Mouse (Mus musculus) cerebellum, postnatal 10 days (tissue): ENCODE measurements around the gene Irs1.
A peak's percentile ranks its signal among the peaks of the same experiment; 100 is the strongest.

Experiments used
- DNase-seq, 2 experiments: peaks; one replicate each; pipeline ENCODE4 v3.0.0; 2021; ENCODE audit warnings: mixed read lengths in 2 of 2

The Irs1 gene

DNA sequence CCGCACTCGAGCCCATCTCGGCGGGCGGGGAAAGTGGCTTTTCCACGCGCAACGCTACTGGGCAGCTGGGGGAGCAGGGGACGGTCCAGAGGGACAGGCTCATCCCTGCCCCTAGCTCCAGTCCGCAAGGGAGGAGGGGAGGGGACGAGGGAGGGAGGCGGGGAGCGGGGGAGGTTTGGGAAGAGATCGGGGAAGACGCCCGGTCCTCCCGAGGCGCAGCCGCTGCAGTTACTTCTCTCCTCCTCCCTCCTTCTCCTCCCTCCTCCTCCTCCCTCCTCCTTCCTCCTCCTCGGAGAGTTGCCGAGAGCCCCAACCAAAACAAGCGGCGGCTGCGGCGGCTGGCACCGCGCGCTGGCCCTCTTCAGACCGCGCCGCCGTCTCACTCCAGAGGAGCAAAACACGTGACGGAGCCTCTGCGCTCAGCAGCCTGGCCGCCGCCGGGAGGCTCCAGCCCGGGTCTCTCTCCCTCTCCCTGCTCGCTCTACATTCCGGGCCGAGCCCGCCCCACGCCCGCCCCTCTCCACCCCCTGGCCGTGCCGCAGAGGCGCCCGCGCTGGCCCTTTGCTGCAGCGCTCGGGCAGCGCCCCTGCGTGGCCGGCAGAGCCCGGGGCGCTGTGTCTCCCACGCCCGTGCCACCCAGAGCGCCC, at the start of gene Irs1:
Irs1 (minus strand) TSS at position 266 of the 647 bp plus-strand sequence.
- peak; percentile 86 to 90 for DNase-seq

DNA sequence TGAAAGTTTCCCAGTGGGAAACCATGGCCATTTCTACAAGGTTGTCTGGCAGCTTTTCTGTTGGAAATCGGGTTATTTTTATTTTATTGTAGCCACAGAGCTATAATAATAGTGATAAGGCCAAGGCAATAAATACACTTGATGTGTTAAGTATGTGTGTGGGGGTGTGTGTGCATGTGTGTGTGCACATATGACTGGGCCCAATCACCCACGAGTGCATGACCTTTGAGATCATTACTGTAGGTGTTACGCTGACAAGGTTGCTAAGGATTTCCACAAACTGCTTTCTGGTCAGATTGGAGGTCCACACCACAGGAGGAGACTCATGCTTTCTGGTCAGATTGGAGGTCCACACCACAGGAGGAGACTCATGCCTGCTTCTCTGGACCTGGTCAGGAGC, 43.3 kb upstream of the Irs1 start:
- no peak for DNase-seq

DNA sequence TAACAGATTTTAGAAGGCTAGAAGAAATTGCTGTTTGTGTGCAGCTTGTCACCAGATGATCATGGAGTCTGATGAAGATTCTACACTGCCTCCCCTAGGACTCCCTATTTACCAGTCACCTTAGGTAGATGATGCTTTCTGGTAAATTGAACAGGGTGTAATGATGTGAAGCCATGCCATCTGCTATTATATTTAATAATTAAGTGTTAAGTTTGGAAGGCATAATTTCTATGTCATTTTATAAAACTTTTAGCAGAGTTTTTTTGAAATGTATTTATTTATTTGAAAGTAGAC, 38.7 kb upstream of the Irs1 start:
- no peak for DNase-seq

DNA sequence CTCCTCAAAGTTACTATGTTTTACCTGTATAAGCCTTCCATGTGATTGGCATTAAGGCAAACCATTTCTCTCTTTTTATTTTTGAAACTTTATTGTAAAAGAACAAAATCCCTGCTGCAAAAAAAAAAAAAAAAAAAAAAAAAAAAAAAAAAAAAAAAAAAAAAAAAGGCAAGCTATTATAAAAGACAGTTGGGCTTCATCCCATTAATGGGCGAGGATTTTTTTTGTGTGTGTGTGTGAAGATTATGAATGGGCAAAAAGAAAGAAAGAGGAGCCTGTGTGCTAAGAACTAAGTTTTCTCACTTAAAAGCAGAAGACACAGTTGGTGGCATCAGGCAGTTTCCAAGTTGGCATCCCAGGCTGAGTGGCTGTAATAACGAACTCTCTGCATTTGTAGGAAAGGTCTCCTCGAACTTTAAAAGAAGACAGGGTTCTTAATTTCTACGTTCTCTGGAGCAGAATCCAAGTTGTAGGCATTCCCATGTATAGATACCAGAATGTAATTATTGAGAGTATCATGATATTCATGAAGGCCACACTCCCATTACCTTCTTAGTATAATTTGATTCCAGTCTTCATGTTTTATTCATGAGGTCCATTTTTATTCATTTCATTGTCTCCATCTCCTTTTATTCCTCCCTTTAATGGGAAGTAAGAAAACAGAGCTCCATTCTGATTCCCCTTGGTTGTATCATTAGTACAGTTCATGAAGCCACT, 38.2 kb upstream of the Irs1 start:
- peak in 1 of 2 experiments; percentile 18 for DNase-seq

DNA sequence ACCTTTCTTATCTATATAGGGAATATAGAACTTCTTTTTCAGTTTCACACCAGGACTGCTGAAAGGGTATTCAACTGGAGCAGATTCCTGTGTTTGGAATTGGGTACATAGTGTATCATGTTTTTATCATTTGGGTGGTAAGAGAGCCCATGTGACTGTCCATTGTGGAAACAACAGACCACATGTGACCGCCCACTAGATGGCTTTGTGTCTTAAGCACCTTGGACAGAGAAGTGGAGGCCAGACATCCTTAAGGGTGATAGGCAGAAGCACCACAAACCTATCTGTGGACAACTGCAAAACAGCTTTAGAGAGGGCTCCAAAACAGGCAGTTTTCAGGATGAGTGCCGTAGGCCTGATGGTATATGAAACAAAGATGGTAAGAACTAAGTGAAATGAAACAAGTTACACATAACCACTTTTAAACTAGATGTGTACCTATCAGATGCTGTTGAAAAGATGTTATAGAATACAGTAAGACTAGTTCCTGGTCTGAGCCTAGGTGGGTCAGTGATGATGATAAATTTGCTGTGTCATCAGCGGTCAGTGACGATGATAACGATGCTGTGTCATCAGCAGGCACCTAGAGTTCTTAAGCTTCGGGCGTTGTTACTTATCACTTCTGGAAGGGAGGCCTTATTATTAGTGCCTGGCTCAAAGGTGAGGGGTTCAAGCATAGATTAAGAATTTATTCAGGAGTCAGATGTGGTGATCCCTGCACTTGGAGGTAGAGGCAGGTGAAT, 37.0 kb upstream of the Irs1 start:
- DNase-seq = no peak

DNA sequence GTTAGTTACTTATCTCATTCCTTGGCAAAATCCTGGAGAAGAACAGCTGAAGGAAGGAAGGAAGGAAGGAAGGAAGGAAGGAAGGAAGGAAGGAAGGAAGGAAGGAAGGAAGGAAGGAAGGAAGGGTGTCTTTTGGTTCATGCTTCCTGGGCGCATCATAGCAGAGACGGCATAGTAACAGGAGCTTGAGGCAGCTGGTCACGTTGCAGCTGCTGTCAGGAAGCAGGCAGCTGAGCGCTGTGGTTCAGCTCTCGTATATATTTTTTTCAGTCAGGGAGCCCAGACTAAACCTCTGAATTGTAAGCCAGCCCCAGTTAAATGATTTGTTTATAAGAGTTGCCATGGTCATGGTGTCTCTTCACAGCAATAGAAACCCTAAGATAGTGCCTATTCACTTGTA, 34.9 kb upstream of the Irs1 start:
- no peak for DNase-seq

DNA sequence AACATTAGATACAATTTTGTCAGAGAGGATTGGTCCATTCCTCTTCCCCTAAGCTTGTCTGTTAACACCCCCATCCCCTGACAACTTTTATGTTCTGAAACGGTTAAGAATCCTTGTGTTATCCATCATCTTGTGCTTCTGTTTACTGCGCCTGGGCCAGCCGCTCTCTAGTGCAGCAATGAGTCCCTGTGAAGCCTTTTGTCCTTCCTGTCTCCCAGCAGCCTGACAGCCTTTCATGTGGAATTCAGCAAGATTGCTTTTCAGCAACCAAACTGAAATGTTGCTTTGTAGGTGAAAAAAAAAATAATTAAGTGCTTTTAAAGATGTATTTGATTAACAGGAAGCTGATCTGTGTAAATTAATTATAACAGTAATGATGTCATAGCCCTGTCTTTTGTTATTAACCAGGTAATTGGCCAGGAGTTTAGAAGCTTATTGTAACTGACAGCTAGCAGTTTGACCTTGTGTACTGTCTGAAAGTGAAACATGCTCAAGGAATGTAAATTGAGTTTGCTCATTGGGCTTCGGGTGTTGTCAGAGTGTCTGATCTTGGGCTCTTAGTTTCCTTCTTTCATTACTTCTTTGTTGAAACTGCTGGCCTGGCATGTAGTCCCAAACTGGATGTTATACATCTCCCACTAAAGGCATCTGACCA, 33.0 kb upstream of the Irs1 start:
- DNase-seq = no peak

DNA sequence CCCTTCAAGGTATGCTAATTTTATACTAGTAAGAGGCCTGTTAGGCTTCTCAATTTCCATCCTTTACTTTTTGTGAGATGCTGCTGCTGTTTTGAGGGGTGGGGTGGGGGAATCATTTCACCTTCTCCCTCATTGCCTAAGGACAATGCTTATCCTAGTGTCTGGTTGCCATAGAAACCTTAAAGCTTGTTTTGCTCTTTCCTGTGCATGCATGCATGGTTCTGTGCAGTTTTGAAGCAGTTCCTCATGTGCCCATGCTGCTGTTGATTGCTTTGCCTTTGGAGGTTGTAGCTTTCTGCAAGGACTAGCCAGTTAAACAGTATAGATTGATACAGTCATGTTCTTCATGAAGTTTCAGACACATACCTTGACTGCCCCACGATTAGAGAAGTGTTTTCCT, 30.2 kb upstream of the Irs1 start:
- DNase-seq = no peak

DNA sequence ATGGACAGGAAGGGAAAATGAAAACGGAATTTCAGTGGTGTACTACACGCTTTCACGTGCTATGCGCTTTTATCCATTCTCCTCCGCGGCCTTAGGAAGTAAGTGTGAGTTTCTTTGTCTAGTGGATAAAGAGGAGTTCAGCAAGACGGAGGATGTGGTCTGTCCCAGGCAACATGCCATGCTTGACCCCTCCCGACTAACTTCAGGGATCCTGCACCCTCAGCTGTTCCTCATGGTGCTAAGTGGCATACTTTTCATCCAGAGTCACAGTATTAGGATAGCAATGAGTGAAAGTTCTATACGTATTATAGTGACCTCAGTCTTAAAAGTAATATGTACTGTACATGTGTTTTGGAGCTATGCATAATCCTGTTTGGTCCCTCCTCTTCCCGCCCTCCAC, 29.6 kb upstream of the Irs1 start:
- peak; percentile 26 to 35 for DNase-seq

DNA sequence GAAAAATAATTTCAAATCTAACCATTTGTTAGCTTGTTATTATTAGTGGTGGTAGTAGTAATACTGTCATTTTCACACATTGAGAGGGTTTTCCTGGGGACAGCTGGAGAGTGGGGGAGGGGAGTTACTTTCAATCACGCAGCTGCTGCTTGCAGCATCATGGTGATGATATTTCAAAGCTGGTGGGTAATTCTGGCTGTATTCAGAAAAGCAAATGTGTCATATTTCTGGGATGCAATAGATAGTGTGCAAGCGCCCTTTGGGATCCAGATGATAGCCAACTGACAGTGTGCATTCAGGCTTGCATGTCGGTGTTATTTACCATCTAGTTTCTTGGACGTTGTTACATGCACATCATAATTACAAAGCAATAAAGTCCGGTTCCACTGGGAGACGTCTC, 29.2 kb upstream of the Irs1 start:
- DNase-seq = peak; percentile 68 to 80

DNA sequence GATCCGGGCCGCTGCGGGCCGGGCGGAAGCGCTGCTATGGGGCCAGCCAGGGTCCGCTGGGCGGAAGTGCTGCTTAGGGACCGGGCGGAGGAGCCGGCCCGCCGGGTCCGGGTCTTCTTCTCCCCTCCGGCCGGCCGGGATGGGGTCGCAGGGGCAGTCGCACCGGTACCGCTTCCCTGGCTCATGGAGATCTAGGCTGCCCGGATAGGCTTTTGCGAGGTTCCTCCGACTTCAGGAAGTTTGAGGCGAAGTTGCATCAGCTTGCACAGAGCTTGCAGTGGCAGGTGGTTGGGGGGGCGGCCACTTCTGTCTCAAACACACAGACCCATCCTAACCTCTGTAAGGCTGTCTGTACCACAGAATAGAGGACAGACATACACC, 25.5 kb upstream of the Irs1 start:
- peak; percentile 68 to 70 for DNase-seq

DNA sequence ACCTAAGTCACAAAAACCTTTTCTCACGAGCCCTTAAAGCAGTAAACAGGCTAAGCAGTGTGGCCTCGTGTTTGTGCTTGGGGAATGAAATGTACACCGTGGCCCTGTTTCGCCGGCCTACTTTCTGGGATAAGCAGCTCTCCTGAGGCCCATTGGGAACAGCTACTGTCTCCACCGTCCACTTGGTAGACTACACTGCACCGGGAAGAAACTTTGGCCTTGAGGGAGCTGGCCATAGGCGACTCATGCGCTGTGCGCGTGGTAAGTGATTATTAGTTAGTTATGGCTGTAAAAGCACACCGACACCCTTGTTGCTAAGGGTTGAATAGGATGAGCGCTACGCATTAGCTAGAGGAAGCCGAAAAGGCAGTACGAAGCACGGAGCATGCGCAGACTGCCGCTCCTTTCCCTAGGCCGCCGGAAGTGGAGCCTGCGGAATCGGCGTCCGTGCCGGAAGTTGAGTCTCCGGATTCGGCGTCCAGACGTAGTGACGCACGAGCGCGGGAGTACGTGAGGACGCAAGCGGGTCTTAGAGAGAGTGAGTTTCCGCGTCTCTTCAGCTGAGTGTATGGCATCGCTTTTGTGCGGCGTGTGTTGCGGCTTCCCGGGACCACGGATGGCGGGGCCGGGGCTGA, 25.0 kb upstream of the Irs1 start, which contains the start of gene Rhbdd1:
Rhbdd1 (plus strand) TSS at position 342 of the 635 bp plus-strand sequence.
- peak; percentile 99 for DNase-seq

DNA sequence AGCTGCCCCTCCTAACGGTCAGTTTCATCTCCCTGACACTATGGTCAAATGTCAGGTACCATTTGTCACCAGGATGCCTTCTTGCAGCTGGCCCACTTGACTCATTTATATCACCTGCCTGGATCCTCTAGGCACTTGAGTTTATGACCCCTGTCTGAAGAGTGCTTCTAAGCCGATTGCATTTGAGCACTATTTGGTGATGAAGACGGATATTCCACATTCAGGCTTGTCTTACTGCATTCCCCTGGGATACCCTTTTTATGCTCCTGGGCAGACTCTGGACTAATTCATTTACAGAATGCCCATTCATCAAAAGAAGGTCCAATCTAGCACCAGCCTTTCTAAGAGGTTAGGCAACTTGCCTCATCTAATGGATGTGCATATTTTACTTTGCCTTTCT, 13.3 kb upstream of the Irs1 start:
- no peak for DNase-seq

DNA sequence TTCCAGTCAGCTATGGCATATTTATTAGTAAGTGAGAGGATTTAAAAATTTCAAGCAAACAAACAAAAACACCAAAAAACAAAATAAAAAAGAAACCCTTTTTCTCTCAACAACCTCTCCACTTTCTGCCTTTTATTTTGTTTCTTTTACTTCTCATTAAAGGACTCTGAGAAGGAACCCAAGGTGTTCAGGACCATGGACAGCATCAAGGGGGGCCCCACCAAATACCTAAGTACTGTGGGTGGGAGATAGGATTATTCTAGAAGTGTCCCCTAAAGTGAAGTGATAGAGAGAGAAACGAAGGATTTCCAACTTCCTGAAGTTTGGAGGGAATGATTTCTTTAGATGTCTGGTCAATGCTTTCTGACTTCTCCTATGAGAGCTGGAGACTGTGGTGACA, 7.4 kb upstream of the Irs1 start:
- DNase-seq = no peak

DNA sequence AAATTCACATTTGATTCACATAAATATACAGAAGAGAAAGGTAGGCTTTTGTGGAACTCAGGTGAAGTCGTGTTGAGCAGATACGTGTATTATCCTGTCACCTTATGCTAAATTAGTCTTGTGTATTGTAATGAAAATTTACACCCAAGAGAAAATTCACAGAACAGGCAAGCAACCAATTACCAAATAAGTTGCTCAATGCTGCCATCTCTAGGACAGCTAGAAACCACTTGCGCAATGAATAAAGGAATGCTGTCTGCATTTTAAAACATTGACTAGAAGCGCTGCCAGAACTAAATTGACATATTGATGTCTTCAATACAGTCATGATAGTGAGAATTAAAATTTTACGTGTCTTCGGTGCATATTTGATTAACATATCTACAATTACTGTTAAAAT, 2.9 kb upstream of the Irs1 start:
- DNase-seq = peak; percentile 64 to 81

DNA sequence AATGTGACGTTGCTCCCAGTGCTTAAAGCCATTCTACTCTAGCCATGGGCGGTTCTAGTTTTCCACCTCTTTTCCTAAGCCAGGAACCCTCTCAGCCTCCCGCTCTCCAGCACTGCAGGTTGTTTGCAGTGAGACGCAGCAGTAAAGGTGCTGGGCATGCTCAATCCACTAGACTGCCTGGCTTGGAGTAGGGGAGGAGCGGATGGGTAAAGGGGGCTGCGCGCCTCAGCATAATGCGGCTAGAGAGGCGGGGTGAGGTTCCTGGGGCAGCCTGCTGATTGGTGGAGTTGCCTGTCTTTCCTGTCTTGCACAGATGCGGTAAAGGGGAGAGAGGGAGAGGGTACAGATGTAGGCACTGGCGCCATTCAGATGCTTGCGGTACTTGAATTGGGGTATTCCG, 1.6 kb upstream of the Irs1 start:
- DNase-seq = peak; percentile 78 to 88

DNA sequence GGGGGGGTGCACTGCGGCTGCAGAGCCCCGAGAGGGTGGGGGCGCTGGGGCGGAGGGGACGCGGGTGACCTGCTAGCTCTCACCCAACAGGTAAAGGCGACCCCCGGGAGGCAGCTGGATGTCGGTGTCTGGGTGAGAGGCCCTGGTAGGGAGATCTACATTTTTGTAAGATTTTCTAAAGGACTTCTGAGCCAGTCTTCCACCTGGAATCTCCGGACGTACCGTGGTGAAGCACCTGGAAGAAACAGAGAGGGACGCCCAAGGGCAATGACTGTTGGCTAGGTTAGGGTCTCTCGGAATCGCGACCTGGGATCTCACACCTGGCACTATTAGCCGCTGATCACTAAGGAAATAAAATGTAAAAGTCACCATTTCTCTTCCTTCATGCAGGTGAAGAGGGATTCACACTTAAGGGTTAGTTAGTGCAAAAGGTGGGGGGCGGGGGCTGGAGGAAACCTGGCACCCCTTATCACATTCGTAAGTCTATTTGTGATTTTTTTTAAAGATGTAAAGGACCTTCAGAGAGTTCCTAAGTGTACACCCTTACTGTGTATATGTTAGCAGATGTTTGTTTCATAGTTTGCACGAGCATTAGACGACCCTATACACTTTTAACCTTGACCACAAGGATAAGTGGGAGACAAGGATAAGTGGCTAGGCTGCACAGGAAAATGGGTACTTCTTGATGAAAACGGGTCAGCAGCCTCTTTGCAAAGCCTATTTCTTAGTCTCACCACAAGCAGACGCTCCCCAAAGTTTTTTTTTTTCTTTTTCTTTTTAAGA, 905 bp upstream of the Irs1 start:
- peak; percentile 22 to 43 for DNase-seq

DNA sequence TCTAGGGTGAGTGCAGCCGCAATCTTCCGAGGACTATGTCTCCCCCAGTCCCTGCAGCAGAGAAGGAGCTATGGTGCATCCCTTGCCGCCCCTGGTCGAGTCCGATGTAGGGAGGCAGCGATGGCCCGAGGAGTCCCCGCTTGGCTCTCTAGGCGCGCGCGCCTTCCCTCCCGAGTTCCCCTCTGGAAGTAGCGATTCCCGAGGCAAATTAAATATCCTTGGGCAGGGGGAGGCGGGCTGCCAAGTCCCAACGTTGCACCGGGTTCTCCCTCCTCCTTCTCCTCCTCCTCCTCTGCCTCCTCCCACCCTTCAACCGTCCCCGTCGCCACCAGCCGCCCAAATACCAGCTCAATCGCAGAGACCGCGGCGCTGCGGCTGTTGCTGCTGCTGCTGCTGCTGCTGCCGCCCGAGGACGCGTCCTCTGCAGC, 479 bp downstream of the Irs1 start:
- peak; percentile 88 to 92 for DNase-seq

DNA sequence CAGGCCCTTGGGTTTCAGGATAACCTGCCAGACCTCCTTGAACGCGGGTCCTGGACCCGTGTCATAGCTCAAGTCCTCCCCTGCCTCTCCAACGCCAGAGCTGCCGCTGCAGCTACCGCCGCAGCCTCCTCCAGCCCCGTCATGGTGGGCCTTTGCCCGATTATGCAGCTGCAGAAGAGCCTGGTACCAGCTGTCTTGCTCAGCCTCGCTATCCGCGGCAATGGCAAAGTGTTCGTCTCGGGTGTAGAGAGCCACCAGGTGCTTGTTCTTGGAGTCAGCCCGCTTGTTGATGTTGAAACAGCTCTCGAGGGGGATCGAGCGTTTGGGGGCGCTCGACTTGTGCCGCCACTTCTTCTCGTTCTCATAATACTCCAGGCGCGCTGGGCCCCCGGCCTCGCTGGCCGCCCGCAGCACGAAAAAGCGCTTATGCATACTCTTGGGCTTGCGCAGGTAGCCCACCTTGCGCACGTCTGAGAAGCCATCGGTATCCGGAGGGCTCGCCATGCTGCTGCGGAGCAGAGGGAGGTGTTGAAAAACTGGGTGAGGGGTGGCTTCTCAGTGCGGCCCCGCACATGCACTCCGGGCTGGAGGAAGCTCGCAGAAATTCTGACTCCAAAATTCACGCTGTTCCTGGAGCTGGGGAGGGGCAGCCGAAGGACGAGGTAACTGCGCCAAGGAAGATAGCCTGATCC, 1.1 kb downstream of the Irs1 start:
- DNase-seq = peak; percentile 78

DNA sequence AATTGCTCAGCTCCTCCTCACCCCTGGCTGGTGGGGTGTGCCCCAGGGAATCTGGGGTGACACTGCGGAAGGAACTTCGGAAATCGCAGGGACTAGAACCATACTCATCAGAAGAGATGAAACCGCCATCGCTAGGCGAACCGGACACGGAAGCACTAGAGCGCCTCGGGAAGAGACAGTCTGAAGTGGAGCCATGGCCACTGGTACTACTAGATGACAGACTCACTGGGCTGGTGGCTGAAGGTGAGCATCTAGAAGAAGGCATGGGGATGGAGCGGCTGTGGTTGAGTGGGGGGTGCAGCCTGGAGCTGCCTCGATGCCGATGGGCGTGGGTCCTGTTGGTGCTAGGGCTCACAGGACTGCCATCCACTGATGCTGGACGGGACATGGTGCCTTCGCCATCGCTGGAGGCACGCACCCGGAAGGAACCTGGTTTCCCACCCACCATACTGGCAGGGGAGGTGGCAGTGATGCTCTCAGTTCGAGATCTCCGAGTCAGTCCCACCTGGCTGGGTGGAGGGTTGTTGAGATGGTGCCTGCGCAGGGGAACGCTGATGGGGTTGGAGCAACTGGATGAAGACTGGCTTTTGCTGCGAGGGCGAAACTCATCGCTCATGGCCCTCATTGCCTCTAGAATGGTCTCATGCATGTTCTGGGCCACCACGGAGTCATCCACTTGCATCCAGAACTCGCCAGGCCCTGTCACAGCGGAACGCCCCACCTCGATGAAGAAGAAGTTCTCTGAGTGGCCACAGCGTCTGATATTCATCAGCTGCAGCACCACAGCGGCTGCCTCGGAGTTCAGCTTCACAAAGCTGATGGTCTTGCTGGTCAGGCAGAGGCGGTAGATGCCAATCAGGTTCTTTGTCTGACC, 1.9 kb downstream of the Irs1 start:
- peak; percentile 36 to 46 for DNase-seq
